ENCODE assay signal across 22 mouse cellular contexts in genomic region chr11:32061020-32061419, GRCm38 (mm10).
DNase-seq lines count a peak whose midpoint lies in the region; ATAC-seq lines count a peak whose summit lies in the region.
"Had no signal": no experiment of that assay in that cellular context is flagged by ENCODE, and none has a peak within 500 bp of the region (broad histone marks: within the 10 kb centered on the region; RNA-seq: fewer than 3 reads in every experiment).

No protein-coding gene starts in this region.

- no peak overlapping the region for H3K4me3 ChIP-seq in forebrain, embryonic 13.5 days
- H3K4me3 ChIP-seq in forebrain, embryonic 10.5 days: no peak overlapping the region
- no peak overlapping the region for H3K4me3 ChIP-seq in heart, embryonic 12.5 days
- no peak overlapping the region for H3K4me3 ChIP-seq in hindbrain, embryonic 14.5 days (replicated peaks; ENCODE audit: low read length)
- H3K4me3 ChIP-seq in hindbrain, embryonic 11.5 days (ENCODE audit: low read depth, low read length): no peak overlapping the region
- H3K4me3 ChIP-seq: embryonic facial prominence, embryonic 12.5 days; erythroblast, embryonic 14.5 days; limb, embryonic 12.5 days; liver, embryonic 12.5 days; midbrain, embryonic 12.5 days had no signal

- H3K27ac ChIP-seq in forebrain, embryonic 13.5 days: peak overlapping the region; percentile 57; the same call in 1 of the 2 replicates
- H3K27ac ChIP-seq in forebrain, embryonic 10.5 days: no peak overlapping the region
- H3K27ac ChIP-seq in heart, embryonic 12.5 days (ENCODE audit: poor library complexity, severe bottlenecking): 0 out of 2 replicates have a peak overlapping the region, but pooled peaks have one; percentile 63
- H3K27ac ChIP-seq in hindbrain, embryonic 14.5 days: peak overlapping the region; percentile 45; the same call in 1 of the 2 replicates
- H3K27ac ChIP-seq in hindbrain, embryonic 11.5 days (ENCODE audit: low read depth, low read length): no peak overlapping the region
- H3K27ac ChIP-seq: embryonic facial prominence, embryonic 12.5 days; limb, embryonic 12.5 days; liver, embryonic 12.5 days; macrophage; midbrain, embryonic 12.5 days had no signal

- no peak overlapping the region for H3K9ac ChIP-seq in forebrain, embryonic 13.5 days
- no peak overlapping the region for H3K9ac ChIP-seq in heart, embryonic 12.5 days
- no peak overlapping the region for H3K9ac ChIP-seq in hindbrain, embryonic 14.5 days
- H3K9ac ChIP-seq in hindbrain, embryonic 11.5 days (ENCODE audit: low read depth, low read length): no peak overlapping the region
- H3K9ac ChIP-seq: embryonic facial prominence, embryonic 12.5 days; limb, embryonic 12.5 days; liver, embryonic 12.5 days; midbrain, embryonic 12.5 days had no signal

- ATAC-seq in forebrain, embryonic 13.5 days: no peak
- no peak for ATAC-seq in heart, embryonic 12.5 days (ENCODE audit: insufficient number of reproducible peaks, low FRiP score)
- no peak for ATAC-seq in hindbrain, embryonic 14.5 days (ENCODE audit: low FRiP score)
- no peak for ATAC-seq in hindbrain, embryonic 11.5 days (ENCODE audit: low FRiP score)
- ATAC-seq: liver, embryonic 12.5 days; Patski had no signal

- peaks cover 45% of the 10 kb centered on the region for H3K36me3 ChIP-seq in forebrain, embryonic 13.5 days (ENCODE audit: poor library complexity, severe bottlenecking)
- peaks cover 3% of the 10 kb centered on the region; the same call in 1 of the 2 replicates for H3K36me3 ChIP-seq in forebrain, embryonic 10.5 days (replicated peaks)
- no peaks in the 10 kb centered on the region for H3K36me3 ChIP-seq in heart, embryonic 12.5 days
- H3K36me3 ChIP-seq in hindbrain, embryonic 14.5 days (replicated peaks; ENCODE audit: control insufficient read depth, insufficient read depth): peaks cover 47% of the 10 kb centered on the region
- H3K36me3 ChIP-seq in hindbrain, embryonic 11.5 days (ENCODE audit: control insufficient read depth, insufficient read depth, low read length): no peaks in the 10 kb centered on the region
- H3K36me3 ChIP-seq: embryonic facial prominence, embryonic 12.5 days; limb, embryonic 12.5 days; liver, embryonic 12.5 days had no signal

- no peak overlapping the region for H3K4me2 ChIP-seq in forebrain, embryonic 13.5 days
- H3K4me2 ChIP-seq in heart, embryonic 12.5 days: 0 out of 2 replicates have a peak overlapping the region, but pooled peaks have one; percentile 45
- no peak overlapping the region for H3K4me2 ChIP-seq in hindbrain, embryonic 14.5 days (replicated peaks)
- no peak overlapping the region for H3K4me2 ChIP-seq in hindbrain, embryonic 11.5 days (replicated peaks; ENCODE audit: low read depth, low read length)
- H3K4me2 ChIP-seq: embryonic facial prominence, embryonic 12.5 days; limb, embryonic 12.5 days; liver, embryonic 12.5 days; midbrain, embryonic 12.5 days had no signal

- 65% methylated on average over 2 of the region's 2 CpGs for WGBS in forebrain, embryonic 13.5 days
- 72% methylated on average over 2 of the region's 2 CpGs for WGBS in forebrain, embryonic 10.5 days
- WGBS in heart, embryonic 12.5 days: 45% methylated on average over 2 of the region's 2 CpGs
- WGBS in hindbrain, embryonic 14.5 days: 79% methylated on average over 2 of the region's 2 CpGs
- 76% methylated on average over 2 of the region's 2 CpGs for WGBS in hindbrain, embryonic 11.5 days

- intact Hi-C loops in heart, postnatal 36 days (cut with DNase I): no loop called here

- no peak for DNase-seq in forebrain, embryonic 10.5 days (ENCODE audit: extremely low spot score, low spot score)
- DNase-seq in heart, postnatal 36 days: no peak
- no peak for DNase-seq in hindbrain, embryonic 14.5 days (ENCODE audit: low spot score)
- DNase-seq in hindbrain, embryonic 11.5 days (ENCODE audit: low spot score): no peak
- peak; percentile 46 for DNase-seq in brain, adult 2 months (ENCODE audit: low read depth, low spot score)
- no peak for DNase-seq in adrenal gland, adult (ENCODE audit: inconsistent age in 2 of 2, low spot score in 1 of 2)
- DNase-seq: adrenal gland, postnatal 10 days; cerebellum, adult 9-11 months; gastrocnemius, postnatal 36 days; kidney, adult 9 months; kidney, postnatal 36 days; layer of hippocampus, adult 9-11 months; lung, adult 2 months had no signal

- H3K9me3 ChIP-seq in forebrain, embryonic 13.5 days (replicated peaks): no peaks in the 10 kb centered on the region
- no peaks in the 10 kb centered on the region for H3K9me3 ChIP-seq in forebrain, embryonic 10.5 days
- 0 out of 2 replicates have a peak, but pooled peaks cover 3% of the 10 kb centered on the region for H3K9me3 ChIP-seq in heart, embryonic 12.5 days (replicated peaks)
- no peaks in the 10 kb centered on the region for H3K9me3 ChIP-seq in hindbrain, embryonic 14.5 days (ENCODE audit: control insufficient read depth, low read length)
- no peaks in the 10 kb centered on the region for H3K9me3 ChIP-seq in hindbrain, embryonic 11.5 days (ENCODE audit: control insufficient read depth, low read length)
- H3K9me3 ChIP-seq: embryonic facial prominence, embryonic 12.5 days; limb, embryonic 12.5 days; liver, embryonic 12.5 days; midbrain, embryonic 12.5 days had no signal

- H3K4me1 ChIP-seq in forebrain, embryonic 13.5 days: peaks cover 58% of the 10 kb centered on the region
- peaks cover 46% of the 10 kb centered on the region for H3K4me1 ChIP-seq in forebrain, embryonic 10.5 days
- H3K4me1 ChIP-seq in heart, embryonic 12.5 days (replicated peaks): peaks cover 28% of the 10 kb centered on the region
- peaks cover 32% of the 10 kb centered on the region for H3K4me1 ChIP-seq in hindbrain, embryonic 14.5 days (replicated peaks; ENCODE audit: control insufficient read depth, insufficient read depth, low read length)
- peaks cover 13% of the 10 kb centered on the region for H3K4me1 ChIP-seq in hindbrain, embryonic 11.5 days (replicated peaks; ENCODE audit: control insufficient read depth, insufficient read depth, low read length)
- H3K4me1 ChIP-seq: liver, embryonic 12.5 days had no signal

- no peaks in the 10 kb centered on the region for H3K27me3 ChIP-seq in forebrain, embryonic 13.5 days
- peaks cover 9% of the 10 kb centered on the region; the same call in 1 of the 2 replicates for H3K27me3 ChIP-seq in forebrain, embryonic 10.5 days (ENCODE audit: poor library complexity, severe bottlenecking)
- H3K27me3 ChIP-seq in heart, embryonic 12.5 days (replicated peaks): no peaks in the 10 kb centered on the region
- H3K27me3 ChIP-seq in hindbrain, embryonic 14.5 days (ENCODE audit: control insufficient read depth, insufficient read depth, low read length): no peaks in the 10 kb centered on the region
- H3K27me3 ChIP-seq in hindbrain, embryonic 11.5 days (ENCODE audit: control insufficient read depth, insufficient read depth, low read length): no peaks in the 10 kb centered on the region
- H3K27me3 ChIP-seq: embryonic facial prominence, embryonic 12.5 days; liver, embryonic 12.5 days; midbrain, embryonic 12.5 days; Patski had no signal

Comparison
In these comparisons a context has a peak if more than half of its experiments do, and no peak if none do; other contexts are left out.
1. H3K27ac ChIP-seq: peak in forebrain, embryonic 13.5 days (single experiment), heart, embryonic 12.5 days (single experiment) and hindbrain, embryonic 14.5 days (single experiment); none in forebrain, embryonic 10.5 days (single experiment) and hindbrain, embryonic 11.5 days (single experiment).